Mouse (Mus musculus) megakaryocyte, embryonic 14.5 days (primary cell): ENCODE measurements around the gene Ptpra.

Experiments
- FLI1 ChIP-seq: IDR thresholded peaks from 2 replicates; pipeline ENCODE4 v1.6.1; 2012; ENCODE audit warnings: low read length, inconsistent platforms, mixed read lengths
- GATA1 ChIP-seq: IDR thresholded peaks from 3 replicates; pipeline ENCODE4 v1.6.1; 2012; ENCODE audit warnings: mixed read lengths, low read length, inconsistent platforms, borderline replicate concordance

- TF ChIP-seq FLI1: no peak
- TF ChIP-seq GATA1: no peak
Measured at GRCm38 (mm10) chr2:130528457-130528856, 78.4 kb downstream of the Ptpra start.
